Mouse (Mus musculus) spleen, adult 12 weeks (tissue): ENCODE data around the gene Erlin1.

Source experiments
- DNase-seq: peaks from one replicate; pipeline ENCODE4 v3.0.0; 2022; ENCODE audit warnings: low spot score

Gene Erlin1

DNA sequence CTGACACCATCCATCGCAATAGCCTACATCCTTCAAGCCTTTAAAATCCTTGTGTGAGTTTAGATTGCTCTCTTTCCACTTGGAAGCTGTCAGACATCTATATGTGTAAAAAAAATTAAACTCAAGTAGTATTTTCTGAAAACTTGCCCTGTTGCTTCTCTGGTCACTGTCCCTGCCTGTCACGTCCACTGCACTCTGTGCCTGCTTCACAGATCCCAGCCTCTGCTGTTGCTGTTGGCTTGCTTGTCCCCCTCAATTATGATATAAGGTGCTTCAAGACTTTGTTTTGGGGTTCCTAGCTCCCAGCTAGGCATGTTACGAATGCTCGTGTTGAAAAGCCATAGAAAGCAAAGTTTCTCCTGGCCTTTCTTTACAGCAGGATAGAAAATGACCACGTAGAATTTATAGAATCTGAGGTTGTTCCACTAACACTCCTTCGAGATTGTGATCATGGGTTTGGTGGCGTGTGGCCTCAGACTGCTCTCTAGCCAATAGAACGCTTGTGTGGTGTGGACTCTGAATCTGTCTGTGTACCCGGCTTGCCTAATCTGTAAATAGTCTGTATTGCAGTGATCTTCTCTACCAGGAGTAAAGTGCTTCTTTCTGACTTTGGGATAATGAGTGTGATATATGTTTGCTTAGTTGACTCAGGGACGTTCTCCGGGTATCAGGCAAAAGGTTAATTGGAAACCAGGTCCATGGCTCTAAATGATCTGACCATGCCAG is 70.6 kb downstream of the Erlin1 start:
- no peak for DNase-seq

- DNase-seq, result no peak
These were observed 71.5 kb downstream of the Erlin1 start for GRCm38 (mm10) chr19:43998101-43998500.

DNA sequence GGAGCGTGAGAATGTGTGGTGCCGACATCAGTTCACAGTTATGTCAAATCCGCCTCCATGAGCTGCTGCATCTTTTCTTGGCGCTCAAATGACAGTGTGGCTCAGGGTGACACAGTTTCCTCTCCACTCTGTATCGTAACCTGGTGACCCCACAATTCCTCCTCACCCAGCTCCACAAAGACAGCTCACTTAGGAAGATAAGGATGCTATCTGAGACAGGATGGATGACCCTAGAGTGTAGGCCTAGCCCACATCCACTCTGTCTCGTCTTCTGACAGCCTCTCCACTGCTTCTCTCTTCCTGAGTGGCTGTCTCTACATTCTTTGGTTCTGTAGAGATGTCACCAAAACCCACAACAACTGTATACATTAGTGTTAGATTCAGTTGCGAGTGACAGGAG is 74.2 kb downstream of the Erlin1 start:
- DNase-seq, result no peak

- no peak for DNase-seq
These were observed 77.1 kb downstream of the Erlin1 start for GRCm38 (mm10) chr19:43992464-43992863.

DNA sequence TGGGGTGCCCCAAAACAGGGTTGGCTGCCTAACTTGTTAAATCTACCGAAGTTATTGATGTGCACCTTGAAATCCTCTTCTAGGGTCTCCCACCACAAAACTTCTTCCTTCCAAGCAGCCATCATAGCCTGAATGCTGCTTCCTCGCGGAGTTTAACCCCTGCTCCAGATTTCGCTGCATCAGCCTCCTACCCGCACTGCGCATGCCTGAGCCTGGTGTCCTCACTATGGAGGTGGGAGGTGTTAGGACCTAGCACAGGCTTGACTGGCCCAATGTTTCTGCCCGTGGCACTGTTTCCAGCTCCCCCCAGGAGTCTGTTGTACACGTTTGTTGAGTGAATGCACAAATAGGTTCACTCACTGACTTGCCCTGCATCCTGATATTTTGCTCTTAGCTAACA is 79.2 kb downstream of the Erlin1 start:
- DNase-seq, result no peak

GRCm38 (mm10) chr19:43986069-43986794 is 83.4 kb downstream of the Erlin1 start, which contains the start of gene Cpn1:
Gene Cpn1, minus strand, starts transcription at chr19:43986556.
- DNase-seq, result no peak
